Mouse (Mus musculus) MEL (cell line): ENCODE data around the gene Gm20388. TPM values are rescaled to one million over a fixed set of nuclear protein-coding genes. Genes with fewer than 3 reads are reported as not detected.
"Not testable (repeated sequence)": the region's sequence is repeated elsewhere in the genome, so short reads cannot be mapped to it uniquely, and the experiment has no call there.

Experiments used
- DNase-seq: peaks from one replicate; pipeline ENCODE4 v3.0.0; 2011; ENCODE audit warnings: low read depth, low spot score
- H3K27ac ChIP-seq: 2 replicates; pipeline ENCODE4 v1.5.1; 2012; ENCODE audit warnings: low read depth, mild to moderate bottlenecking, control low read depth, low read length, moderate library complexity; ENCODE audit not compliant: control insufficient read depth
- H3K27me3 ChIP-seq, 2 experiments: fragments of 150-350 bp in 1 of 2; sonication (generic) in 1 of 2; 2 replicates each; pipeline ENCODE4 v1.6.1; 2012; ENCODE audit warnings: low read length in 2 of 2, mild to moderate bottlenecking in 2 of 2, improper control_type of control experiment in 1 of 2, moderate library complexity in 1 of 2; ENCODE audit not compliant: insufficient read depth in 2 of 2, control insufficient read depth in 1 of 2
- H3K36me3 ChIP-seq, 2 experiments: 2 replicates each; pipeline ENCODE4 v1.6.1; 2012 to 2014; ENCODE audit warnings: low read length in 2 of 2, improper control_type of control experiment in 1 of 2, inconsistent platforms in 1 of 2, mild to moderate bottlenecking in 1 of 2; ENCODE audit not compliant: insufficient read depth in 2 of 2, control insufficient read depth in 1 of 2
- H3K4me1 ChIP-seq, 2 experiments: fragments of 150-350 bp in 1 of 2; sonication (generic) in 1 of 2; 2 replicates each; pipeline ENCODE4 v1.6.1; 2012; ENCODE audit warnings: low read length in 2 of 2, improper control_type of control experiment in 1 of 2, mild to moderate bottlenecking in 1 of 2; ENCODE audit not compliant: insufficient read depth in 2 of 2, control insufficient read depth in 1 of 2
- H3K4me3 ChIP-seq, 2 experiments: fragments of 150-350 bp in 1 of 2; sonication (generic) in 1 of 2; 2 replicates each; pipeline ENCODE4 v1.5.1; 2012; ENCODE audit warnings: low read depth in 2 of 2, low read length in 2 of 2, mild to moderate bottlenecking in 2 of 2, moderate library complexity in 2 of 2, control low read depth in 1 of 2, improper control_type of control experiment in 1 of 2; ENCODE audit not compliant: control insufficient read depth in 1 of 2, insufficient read depth in 1 of 2
- H3K79me2 ChIP-seq: 2 replicates; pipeline ENCODE4 v1.6.1; 2012; ENCODE audit warnings: mild to moderate bottlenecking, low read length, moderate library complexity; ENCODE audit not compliant: control insufficient read depth, poor library complexity, insufficient read depth
- H3K9ac ChIP-seq: 2 replicates; pipeline ENCODE4 v1.6.1; 2012; ENCODE audit warnings: low read depth, mild to moderate bottlenecking, control low read depth, low read length, moderate library complexity; ENCODE audit not compliant: control insufficient read depth, poor library complexity, severe bottlenecking
- H3K9me3 ChIP-seq: fragments of 150-350 bp; sonication (generic); replicated peaks from 2 replicates; pipeline ENCODE4 v1.6.1; 2012; ENCODE audit warnings: mild to moderate bottlenecking, low read length, improper control_type of control experiment, moderate library complexity; ENCODE audit not compliant: insufficient read depth
- CHD1 ChIP-seq: IDR thresholded peaks from 2 replicates; pipeline ENCODE4 v1.6.1; 2012; ENCODE audit warnings: low read depth, mild to moderate bottlenecking, inconsistent platforms, low read length, improper control_type of control experiment
- CHD2 ChIP-seq: IDR thresholded peaks from 2 replicates; pipeline ENCODE4 v1.6.1; 2011; ENCODE audit warnings: low read length, improper control_type of control experiment
- ELF1 ChIP-seq: IDR thresholded peaks from 2 replicates; pipeline ENCODE4 v1.6.1; 2014; ENCODE audit warnings: low read depth, mild to moderate bottlenecking, inconsistent platforms, low read length, improper control_type of control experiment, moderate library complexity
- EP300 ChIP-seq, 2 experiments: IDR thresholded peaks; 2 replicates each; pipeline ENCODE4 v1.6.1; 2011; ENCODE audit warnings: improper control_type of control experiment in 2 of 2, low read length in 2 of 2, low read depth in 1 of 2, mild to moderate bottlenecking in 1 of 2
- GATA1 ChIP-seq: IDR thresholded peaks from 2 replicates; pipeline ENCODE4 v1.6.1; 2011; ENCODE audit warnings: low read depth, low read length, improper control_type of control experiment
- JUND ChIP-seq: IDR thresholded peaks from 2 replicates; pipeline ENCODE4 v1.6.1; 2011; ENCODE audit warnings: low read depth, mild to moderate bottlenecking, improper control_type of control experiment, low read length
- KAT2A ChIP-seq: conservative IDR thresholded peaks from 2 replicates; pipeline ENCODE4 v1.6.1; 2012; ENCODE audit warnings: low read depth, low read length, improper control_type of control experiment, inconsistent platforms
- MAFK ChIP-seq: IDR thresholded peaks from 2 replicates; pipeline ENCODE4 v1.6.1; 2011; ENCODE audit warnings: low read depth, mild to moderate bottlenecking, low read length, improper control_type of control experiment, borderline replicate concordance
- MEF2A ChIP-seq: IDR thresholded peaks from 2 replicates; pipeline ENCODE4 v1.6.1; 2014; ENCODE audit warnings: low read depth, mild to moderate bottlenecking, inconsistent platforms, low read length, improper control_type of control experiment; ENCODE audit not compliant: poor library complexity, insufficient replicate concordance, severe bottlenecking; ENCODE audit errors: extremely low read depth
- MYB ChIP-seq: IDR thresholded peaks from 2 replicates; pipeline ENCODE4 v1.6.1; 2011; ENCODE audit warnings: mild to moderate bottlenecking, low read depth, low read length, improper control_type of control experiment
- MYC ChIP-seq: IDR thresholded peaks from 2 replicates; pipeline ENCODE4 v1.6.1; 2011; ENCODE audit warnings: low read depth, mild to moderate bottlenecking, low read length, improper control_type of control experiment, moderate library complexity
- NELFE ChIP-seq: IDR thresholded peaks from 2 replicates; pipeline ENCODE4 v1.6.1; 2011; ENCODE audit warnings: low read depth, low read length, improper control_type of control experiment
- POLR2A ChIP-seq, 2 experiments: IDR thresholded peaks; 2 replicates each; pipeline ENCODE4 v1.6.1; 2011 to 2012; ENCODE audit warnings: low read length in 2 of 2, mild to moderate bottlenecking in 2 of 2, control low read depth in 1 of 2, improper control_type of control experiment in 1 of 2, low read depth in 1 of 2, moderate library complexity in 1 of 2; ENCODE audit not compliant: control insufficient read depth in 1 of 2, insufficient read depth in 1 of 2, poor library complexity in 1 of 2
- POLR2AphosphoS2 ChIP-seq: IDR thresholded peaks from 2 replicates; pipeline ENCODE4 v1.6.1; 2011; ENCODE audit warnings: low read length, improper control_type of control experiment
- POLR2AphosphoS5 ChIP-seq: IDR thresholded peaks from 2 replicates; pipeline ENCODE4 v1.6.1; 2012; ENCODE audit warnings: low read depth, borderline replicate concordance, mild to moderate bottlenecking, inconsistent platforms, low read length, moderate library complexity, mixed read lengths
- RCOR1 ChIP-seq: IDR thresholded peaks from 2 replicates; pipeline ENCODE4 v1.6.1; 2012; ENCODE audit warnings: low read depth, mild to moderate bottlenecking, inconsistent platforms, low read length, improper control_type of control experiment
- USF2 ChIP-seq, 2 experiments: IDR thresholded peaks; 2 replicates each; pipeline ENCODE4 v1.6.1; 2011 to 2012; ENCODE audit warnings: improper control_type of control experiment in 2 of 2, low read length in 2 of 2, borderline replicate concordance in 1 of 2, inconsistent platforms in 1 of 2, low read depth in 1 of 2, mild to moderate bottlenecking in 1 of 2; ENCODE audit not compliant: insufficient read depth in 1 of 2
- polyA plus RNA-seq, 2 experiments: library from polyadenylated mRNA; stranded (reverse) in 1 of 2; unstranded in 1 of 2; fragments of >175 nt in 1 of 2; fragments of >200 nt in 1 of 2; gene quantifications; 2 replicates each; pipeline versions ENCODE4 v1.2.1 to v1.2.4; 2012; ENCODE audit warnings: low replicate concordance in 2 of 2, low read depth in 1 of 2; ENCODE audit not compliant: insufficient read length in 2 of 2, insufficient read depth in 1 of 2, missing spikeins in 1 of 2
- total RNA-seq: library from RNA; depleted of rRNA; stranded (reverse); fragments of 300-350 nt; gene quantifications from 2 replicates; pipeline ENCODE4 v1.2.3, GENCODE M21; 2012

Gene Gm20388
- total and polyA plus RNA-seq, 3 experiments: 11.1 to 17.8 TPM; not detected in 1

DNA sequence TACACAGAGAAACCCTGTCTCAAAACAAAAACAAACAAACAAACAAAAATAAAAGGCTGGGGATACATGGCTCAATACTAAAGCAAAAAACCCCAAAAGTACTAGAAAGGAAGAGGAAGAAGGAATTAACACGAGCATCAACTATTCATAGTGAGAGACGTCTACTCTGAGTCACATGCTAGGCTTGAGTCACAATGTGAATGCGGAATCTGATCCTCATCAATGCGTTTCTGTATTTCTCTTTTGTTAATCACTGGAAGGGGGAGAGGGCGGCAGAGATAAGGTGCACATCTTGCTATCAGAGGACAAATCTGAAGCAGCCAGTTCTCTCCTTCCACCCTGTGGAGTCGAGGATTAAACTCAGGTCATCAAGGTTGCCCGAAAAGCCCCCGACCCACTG lies 3117.1 kb downstream of the Gm20388 start:
- H3K4me1 ChIP-seq: peaks cover 13 to 15% of the 10 kb centered on the region in 2 experiments; a peak in 3 of 4 replicates
- H3K36me3 ChIP-seq: peaks cover 17 to 25% of the 10 kb centered on the region in 2 experiments
- peaks cover 90% of the 10 kb centered on the region for H3K79me2 ChIP-seq
- no peaks in the 10 kb centered on the region for H3K27me3 ChIP-seq
- no peak overlapping the region for H3K9ac ChIP-seq
- H3K9me3 ChIP-seq: no peaks in the 10 kb centered on the region
- no peak overlapping the region for H3K4me3 ChIP-seq
- no peak overlapping the region for H3K27ac ChIP-seq
- DNase-seq: no peak
- TF ChIP-seq GATA1: 0 out of 2 replicates have a peak, but pooled peaks have one; percentile 14
- TF ChIP-seq JUND: no peak

DNA sequence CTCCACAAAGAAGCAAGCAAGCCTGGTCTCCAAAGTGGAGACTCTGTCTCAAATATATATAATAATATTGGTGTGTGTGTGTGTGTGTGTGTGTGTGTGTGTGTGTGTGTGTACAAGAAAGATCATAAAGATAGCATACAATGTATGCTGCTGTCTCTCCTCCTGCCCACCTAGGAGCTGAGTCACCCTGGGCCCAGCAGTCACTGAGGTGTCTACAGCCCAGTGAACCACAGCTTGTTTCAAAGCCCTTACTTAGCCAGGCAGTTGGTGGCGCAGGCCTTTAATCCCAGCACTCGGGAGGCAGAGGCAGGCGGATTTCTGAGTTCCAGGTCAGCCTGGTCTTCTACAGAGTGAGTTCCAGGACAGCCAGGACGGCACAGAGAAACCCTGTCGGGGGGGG lies 3119.4 kb downstream of the Gm20388 start:
- Histone ChIP-seq H3K4me1 (peaks cover 30 to 34% of the 10 kb centered on the region in 2 experiments), H3K36me3 (peaks cover 13 to 43% of the 10 kb centered on the region in 2 experiments), H3K79me2 (peaks cover 96% of the 10 kb centered on the region)
- peak; percentile 34 for DNase-seq
- not testable (repeated sequence) for H3K27ac ChIP-seq, H3K9ac ChIP-seq, H3K27me3 ChIP-seq, H3K9me3 ChIP-seq, H3K4me3 ChIP-seq

DNA sequence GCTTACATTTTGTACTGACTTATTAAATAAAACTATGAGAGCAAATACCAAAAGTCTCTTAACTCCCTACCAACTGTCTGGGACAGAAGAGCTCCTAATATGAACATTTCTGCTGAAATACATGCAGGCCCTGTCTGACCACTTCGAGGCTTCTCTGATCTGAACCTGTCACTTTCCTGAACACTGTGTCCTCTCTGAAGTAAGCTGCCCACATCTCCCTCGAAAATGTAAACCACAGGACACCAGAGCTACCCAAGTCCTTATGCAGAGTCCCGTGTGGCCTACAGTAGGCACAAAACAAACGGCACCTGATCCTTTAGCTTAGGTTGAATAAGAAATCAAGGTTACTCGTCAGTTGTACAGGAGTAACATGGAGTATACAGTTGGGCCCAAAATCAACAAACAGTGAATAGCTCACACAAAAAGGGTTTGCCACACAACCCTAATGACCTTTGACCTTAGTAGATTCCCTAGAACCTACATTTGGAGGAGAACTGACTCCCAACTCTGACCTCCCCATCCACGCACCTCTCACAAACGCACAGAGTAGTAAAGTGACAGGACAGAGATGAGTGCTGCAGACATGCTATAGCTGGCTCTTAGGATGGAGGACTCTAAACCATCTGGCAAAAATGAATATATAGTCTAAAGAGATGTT lies 3120.8 kb downstream of the Gm20388 start:
- H3K9me3 ChIP-seq: no peaks in the 10 kb centered on the region
- no peak for TF ChIP-seq ELF1
- TF ChIP-seq EP300 (IDR thresholded peaks at IDR 0.05; ENCODE audit: low read depth in 1 of 2, low read length in 2 of 2): no peak
- no peak for TF ChIP-seq MYB
- no peak for TF ChIP-seq KAT2A
- no peak for TF ChIP-seq USF2 (IDR thresholded peaks at IDR 0.05; ENCODE audit: borderline replicate concordance in 1 of 2, insufficient read depth in 1 of 2, low read depth in 1 of 2, low read length in 2 of 2)
- no peak for TF ChIP-seq NELFE
- TF ChIP-seq POLR2A (IDR thresholded peaks at IDR 0.05; ENCODE audit: control insufficient read depth in 1 of 2, insufficient read depth in 1 of 2, low read depth in 1 of 2, low read length in 2 of 2, poor library complexity in 1 of 2): no peak
- no peak for TF ChIP-seq MEF2A
- TF ChIP-seq CHD2: no peak
- TF ChIP-seq RCOR1: no peak
- TF ChIP-seq MAFK: no peak
- no peak for TF ChIP-seq CHD1
- TF ChIP-seq POLR2AphosphoS2: no peak
- no peak for TF ChIP-seq POLR2AphosphoS5
- TF ChIP-seq MYC: no peak
- H3K36me3 ChIP-seq: peaks cover 13 to 55% of the 10 kb centered on the region in 2 experiments
- peaks cover 37 to 45% of the 10 kb centered on the region in 2 experiments for H3K4me1 ChIP-seq
- no peaks in the 10 kb centered on the region for H3K27me3 ChIP-seq
- peaks cover 96% of the 10 kb centered on the region for H3K79me2 ChIP-seq
- H3K9ac ChIP-seq: no peak overlapping the region
- H3K4me3 ChIP-seq: no peak overlapping the region
- H3K27ac ChIP-seq: no peak overlapping the region
- no peak for DNase-seq
